Mouse (Mus musculus) kidney, adult 2 months (tissue): ENCODE measurements at regions not wholly inside any gene's neighbourhood (a gene's known extent, or its start where the extent isn't known, plus 50 kb on each side); places are given as distances from the start of the nearest gene placed in this dataset.

Source experiments
- CTCF ChIP-seq: fragments of 200-500 bp; conservative IDR thresholded peaks from 2 replicates; pipeline ENCODE4 v1.5.1; 2011; ENCODE audit warnings: low read depth, mild to moderate bottlenecking, control low read depth, low read length, moderate library complexity, mixed read lengths; ENCODE audit not compliant: insufficient read depth, insufficient read length
- POLR2A ChIP-seq: fragments of 200-500 bp; IDR thresholded peaks from one replicate; pipeline ENCODE4 v1.6.1; 2011; ENCODE audit warnings: low read depth, low read length, control low read depth

GRCm38 (mm10) chr4:94388317-94388716 lies 168.0 kb upstream of the Gm10306 start:
- TF ChIP-seq CTCF (no peak), POLR2A (no peak)
